Mouse (Mus musculus): ENCODE data around the gene Rpa2. TPM values are rescaled to one million over a fixed set of nuclear protein-coding genes. Genes with fewer than 3 reads are reported as not detected.
"Not testable (repeated sequence)": the region's sequence is repeated elsewhere in the genome, so short reads cannot be mapped to it uniquely, and the experiment has no call there.

The Rpa2 gene
- polyA plus RNA-seq, 1 experiment = 15.4 TPM

DNA sequence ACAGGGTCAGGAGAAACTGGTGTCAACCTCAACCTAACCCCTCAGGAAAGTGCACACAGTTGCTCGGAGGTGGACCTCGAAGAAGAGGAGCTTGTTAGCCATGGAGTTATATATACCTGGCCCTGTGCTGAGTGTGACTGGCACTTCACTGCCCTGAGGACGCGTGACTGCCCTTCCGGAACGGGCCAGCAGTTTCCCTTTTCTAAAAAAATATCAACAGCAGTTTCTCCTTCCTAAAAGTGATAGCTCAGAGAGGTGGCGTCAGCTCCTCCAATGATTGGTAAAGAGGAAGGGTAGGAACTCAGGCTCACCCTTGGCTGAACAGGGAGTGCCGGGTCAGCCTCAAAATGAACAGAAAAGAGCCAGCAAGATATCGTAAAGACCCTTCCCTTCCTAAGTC lies 25.9 kb downstream of the Rpa2 start:
- Histone ChIP-seq H3K36me3 (replicated peaks; ENCODE audit: low read length) (peaks cover 10% of the 10 kb centered on the region), H3K9me3 (no peaks in the 10 kb centered on the region), H3K4me1 (peaks cover 55% of the 10 kb centered on the region), H3K27me3 (replicated peaks) (peaks cover 51% of the 10 kb centered on the region), H3K4me3 (replicated peaks) (peak overlapping the region; percentile 84)
- TF ChIP-seq GATA1 (IDR thresholded peaks at IDR 0.05; ENCODE audit: borderline replicate concordance, low read length) = no peak
- no peak for TF ChIP-seq FLI1 (IDR thresholded peaks at IDR 0.05; ENCODE audit: low read length)

DNA sequence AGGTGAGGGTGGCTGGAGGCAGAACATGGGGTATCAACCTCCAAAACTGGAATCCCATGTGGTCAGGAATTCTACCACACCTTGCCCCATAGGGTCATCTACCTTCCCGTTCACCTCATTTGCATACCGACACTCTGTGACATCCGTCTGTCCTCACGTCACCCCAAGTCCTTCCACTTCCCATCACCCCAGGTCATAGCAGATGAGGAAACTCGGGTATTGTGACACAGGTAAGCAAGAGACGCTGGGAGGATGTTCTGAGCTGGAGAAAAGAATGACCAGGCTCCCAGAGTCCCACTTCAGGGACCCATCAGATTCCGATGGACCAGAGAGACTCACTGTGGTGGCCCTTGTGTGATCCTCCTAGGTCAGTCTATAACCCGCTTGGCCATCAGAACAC lies 26.6 kb downstream of the Rpa2 start:
- Histone ChIP-seq H3K36me3 (replicated peaks; ENCODE audit: low read length) (peaks cover 8% of the 10 kb centered on the region), H3K4me3 (replicated peaks) (peak overlapping the region; percentile 91), H3K9me3 (no peaks in the 10 kb centered on the region), H3K4me1 (peaks cover 50% of the 10 kb centered on the region), H3K27me3 (replicated peaks) (peaks cover 49% of the 10 kb centered on the region)
- TF ChIP-seq GATA1 (IDR thresholded peaks at IDR 0.05; ENCODE audit: borderline replicate concordance, low read length) = no peak
- no peak for TF ChIP-seq FLI1 (IDR thresholded peaks at IDR 0.05; ENCODE audit: low read length)

DNA sequence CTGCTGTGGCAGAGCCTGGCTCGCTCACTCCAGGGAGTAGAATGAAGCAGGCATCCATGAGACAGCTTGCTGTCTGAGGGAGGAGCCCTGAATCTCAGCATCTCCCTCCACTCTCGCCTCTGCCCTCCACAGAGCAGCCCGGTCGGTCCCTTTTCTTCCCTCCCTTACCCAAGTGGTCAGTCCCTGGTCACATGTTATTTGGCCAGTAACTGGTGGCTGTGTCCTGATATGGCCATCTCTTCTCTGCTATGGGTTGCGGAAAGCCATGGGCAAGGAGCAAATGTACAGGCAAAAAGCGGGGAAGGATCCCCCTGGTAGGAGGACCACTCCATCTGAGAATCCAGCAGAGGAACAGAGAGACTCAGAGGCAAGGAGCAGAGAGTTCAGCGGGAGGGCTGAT lies 27.0 kb downstream of the Rpa2 start:
- peaks cover 6% of the 10 kb centered on the region for H3K36me3 ChIP-seq (replicated peaks; ENCODE audit: low read length)
- TF ChIP-seq FLI1 (IDR thresholded peaks at IDR 0.05; ENCODE audit: low read length) (no peak), GATA1 (IDR thresholded peaks at IDR 0.05; ENCODE audit: borderline replicate concordance, low read length) (no peak)
- no peaks in the 10 kb centered on the region for H3K9me3 ChIP-seq
- H3K4me1 ChIP-seq = peaks cover 46% of the 10 kb centered on the region
- peaks cover 47% of the 10 kb centered on the region for H3K27me3 ChIP-seq (replicated peaks)
- peak overlapping the region; percentile 91 for H3K4me3 ChIP-seq (replicated peaks)

DNA sequence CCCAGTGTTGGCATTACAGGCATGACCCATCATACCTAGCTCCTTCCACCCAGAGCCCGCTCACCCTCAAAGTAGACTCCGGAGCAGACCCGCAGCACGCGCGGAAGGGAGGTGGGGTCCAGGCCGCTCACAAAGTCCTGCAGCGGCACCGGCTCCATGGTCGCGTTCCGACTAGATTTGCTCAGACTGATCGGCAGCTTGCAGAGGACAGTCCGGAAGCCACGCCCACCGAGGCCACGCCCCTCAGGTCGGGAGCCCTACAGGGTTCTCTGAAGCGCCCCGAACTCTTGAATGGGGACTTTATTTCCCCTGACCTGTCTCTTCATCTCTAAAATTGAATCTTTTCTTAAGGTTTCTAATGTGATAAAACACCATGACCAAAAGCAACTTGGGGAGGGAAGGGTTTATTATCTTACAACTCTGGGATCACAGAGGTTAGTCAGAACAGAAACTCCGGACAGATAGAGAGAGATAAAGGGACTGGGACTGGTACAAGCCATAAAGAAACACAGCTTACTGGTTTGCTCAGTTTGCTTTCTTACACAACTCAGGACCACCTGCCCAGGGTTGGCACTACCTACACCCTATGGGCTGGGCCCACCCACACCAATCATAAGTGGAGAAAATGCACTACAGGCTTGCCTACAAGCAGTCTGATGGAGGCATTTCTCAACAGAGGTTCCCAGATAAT lies 28.2 kb downstream of the Rpa2 start, which contains the start of gene Themis2:
Gene Themis2 (minus strand): TSS at position 192 of the 691 bp plus-strand sequence.
- Histone ChIP-seq H3K9me3 (no peaks in the 10 kb centered on the region), H3K4me1 (peaks cover 47% of the 10 kb centered on the region), H3K4me3 (replicated peaks) (peak within 1 kb of the TSS; percentile 91), H3K27me3 (replicated peaks) (peaks cover 47% of the 10 kb centered on the region), H3K36me3 (replicated peaks; ENCODE audit: low read length) (peaks cover 6% of the 10 kb centered on the region)
- TF ChIP-seq GATA1 (IDR thresholded peaks at IDR 0.05; ENCODE audit: borderline replicate concordance, low read length) = no peak
- no peak for TF ChIP-seq FLI1 (IDR thresholded peaks at IDR 0.05; ENCODE audit: low read length)

DNA sequence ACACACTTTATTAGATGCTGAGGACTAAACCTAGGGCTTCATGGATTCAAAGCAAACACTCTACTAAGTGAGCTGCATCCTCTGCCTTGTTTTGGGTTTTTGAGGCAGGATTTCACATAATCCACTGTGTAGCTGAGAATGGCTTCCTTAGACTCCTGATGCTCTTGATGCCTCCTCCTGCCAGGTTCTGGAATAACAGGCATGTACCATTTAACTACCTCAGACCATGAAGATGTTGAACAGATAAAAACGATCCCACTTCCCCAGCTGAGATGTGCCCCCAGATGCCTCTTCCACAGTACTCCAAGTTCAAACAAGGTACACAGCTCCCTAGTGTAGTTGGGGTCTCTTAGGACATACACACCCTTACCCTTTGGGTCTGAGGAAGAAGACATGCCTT lies 29.3 kb downstream of the Rpa2 start:
- no peaks in the 10 kb centered on the region for H3K9me3 ChIP-seq
- H3K27me3 ChIP-seq (replicated peaks) = peaks cover 40% of the 10 kb centered on the region
- H3K36me3 ChIP-seq (replicated peaks; ENCODE audit: low read length) = no peaks in the 10 kb centered on the region
- TF ChIP-seq FLI1 (IDR thresholded peaks at IDR 0.05; ENCODE audit: low read length) = no peak
- no peak for TF ChIP-seq GATA1 (IDR thresholded peaks at IDR 0.05; ENCODE audit: borderline replicate concordance, low read length)
- H3K4me3 ChIP-seq (replicated peaks) = no peak overlapping the region
- peaks cover 53% of the 10 kb centered on the region for H3K4me1 ChIP-seq

DNA sequence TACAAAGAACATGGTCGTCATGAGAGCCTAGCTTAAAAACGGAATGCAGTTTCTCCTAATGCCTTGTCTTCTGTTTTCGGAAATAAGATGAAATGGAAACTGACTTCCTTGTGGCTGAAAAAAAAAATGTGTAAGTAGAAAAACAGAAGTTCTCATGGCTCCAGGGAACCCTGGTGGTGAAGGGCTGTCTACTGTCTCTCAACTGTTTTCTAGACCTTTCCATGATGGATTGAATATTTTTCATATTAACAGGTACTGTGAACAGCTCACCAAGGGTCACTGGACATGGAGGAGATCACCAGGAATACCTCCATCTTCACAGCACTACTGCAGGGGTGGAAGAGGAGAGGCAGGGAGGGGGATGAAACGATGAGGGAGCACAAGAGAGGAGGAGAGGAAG lies 29.9 kb downstream of the Rpa2 start:
- Histone ChIP-seq H3K4me1 (peaks cover 58% of the 10 kb centered on the region), H3K9me3 (no peaks in the 10 kb centered on the region), H3K27me3 (replicated peaks) (peaks cover 36% of the 10 kb centered on the region)

DNA sequence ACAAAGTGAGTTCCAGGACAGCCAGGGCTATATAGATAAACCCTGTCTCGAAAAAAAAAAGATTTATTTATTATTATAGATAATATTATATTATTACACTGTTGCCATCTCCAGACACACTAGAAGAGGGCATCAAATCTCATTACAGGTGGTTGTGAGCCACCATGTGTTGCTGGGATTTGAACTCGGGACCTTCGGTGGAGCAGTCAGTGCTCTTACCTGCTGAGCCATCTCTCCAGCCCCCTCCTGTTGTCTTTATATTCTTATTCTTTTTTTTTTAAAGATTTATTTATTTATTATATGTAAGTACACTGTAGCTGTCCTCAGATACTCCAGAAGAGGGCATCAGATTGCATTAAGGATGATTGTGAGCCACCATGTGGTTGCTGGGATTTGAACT lies 30.5 kb downstream of the Rpa2 start:
- H3K4me3 ChIP-seq (replicated peaks); H3K9me3 ChIP-seq; H3K36me3 ChIP-seq (replicated peaks; ENCODE audit: low read length): not testable (repeated sequence)
- Histone ChIP-seq H3K4me1 (peaks cover 57% of the 10 kb centered on the region), H3K27me3 (replicated peaks) (peaks cover 35% of the 10 kb centered on the region)

More for the DNA sequence above, 29.9 kb downstream of the Rpa2 start:
- Histone ChIP-seq H3K4me3 (replicated peaks) (no peak overlapping the region), H3K36me3 (replicated peaks; ENCODE audit: low read length) (no peaks in the 10 kb centered on the region)
- TF ChIP-seq FLI1 (IDR thresholded peaks at IDR 0.05; ENCODE audit: low read length) (no peak), GATA1 (IDR thresholded peaks at IDR 0.05; ENCODE audit: borderline replicate concordance, low read length) (no peak)

DNA sequence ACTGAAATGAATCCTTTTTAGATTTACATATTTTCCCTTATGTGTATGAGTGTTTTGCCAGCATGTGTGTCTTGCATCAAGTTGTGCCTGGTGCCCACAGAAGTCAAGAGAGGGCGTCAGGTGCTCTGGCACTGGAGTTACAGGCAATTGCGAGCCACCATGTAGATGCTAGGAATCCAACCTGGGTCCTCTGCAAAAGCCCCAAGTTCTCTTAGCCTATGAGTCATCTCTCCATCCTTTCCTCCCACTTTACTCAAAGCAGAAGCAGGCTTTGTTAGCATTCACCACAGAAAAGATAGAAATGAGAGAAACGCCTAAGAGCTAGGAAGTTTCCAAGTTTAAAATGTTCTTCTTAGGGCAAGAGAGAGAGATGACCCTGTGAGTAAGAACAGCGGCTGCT lies 31.7 kb downstream of the Rpa2 start:
- H3K9me3 ChIP-seq = no peaks in the 10 kb centered on the region
- no peaks in the 10 kb centered on the region for H3K36me3 ChIP-seq (replicated peaks; ENCODE audit: low read length)
- TF ChIP-seq GATA1 (IDR thresholded peaks at IDR 0.05; ENCODE audit: borderline replicate concordance, low read length) = no peak
- TF ChIP-seq FLI1 (IDR thresholded peaks at IDR 0.05; ENCODE audit: low read length) = no peak
- no peak overlapping the region for H3K4me3 ChIP-seq (replicated peaks)
- peaks cover 27% of the 10 kb centered on the region for H3K27me3 ChIP-seq (replicated peaks)
- peaks cover 52% of the 10 kb centered on the region for H3K4me1 ChIP-seq

DNA sequence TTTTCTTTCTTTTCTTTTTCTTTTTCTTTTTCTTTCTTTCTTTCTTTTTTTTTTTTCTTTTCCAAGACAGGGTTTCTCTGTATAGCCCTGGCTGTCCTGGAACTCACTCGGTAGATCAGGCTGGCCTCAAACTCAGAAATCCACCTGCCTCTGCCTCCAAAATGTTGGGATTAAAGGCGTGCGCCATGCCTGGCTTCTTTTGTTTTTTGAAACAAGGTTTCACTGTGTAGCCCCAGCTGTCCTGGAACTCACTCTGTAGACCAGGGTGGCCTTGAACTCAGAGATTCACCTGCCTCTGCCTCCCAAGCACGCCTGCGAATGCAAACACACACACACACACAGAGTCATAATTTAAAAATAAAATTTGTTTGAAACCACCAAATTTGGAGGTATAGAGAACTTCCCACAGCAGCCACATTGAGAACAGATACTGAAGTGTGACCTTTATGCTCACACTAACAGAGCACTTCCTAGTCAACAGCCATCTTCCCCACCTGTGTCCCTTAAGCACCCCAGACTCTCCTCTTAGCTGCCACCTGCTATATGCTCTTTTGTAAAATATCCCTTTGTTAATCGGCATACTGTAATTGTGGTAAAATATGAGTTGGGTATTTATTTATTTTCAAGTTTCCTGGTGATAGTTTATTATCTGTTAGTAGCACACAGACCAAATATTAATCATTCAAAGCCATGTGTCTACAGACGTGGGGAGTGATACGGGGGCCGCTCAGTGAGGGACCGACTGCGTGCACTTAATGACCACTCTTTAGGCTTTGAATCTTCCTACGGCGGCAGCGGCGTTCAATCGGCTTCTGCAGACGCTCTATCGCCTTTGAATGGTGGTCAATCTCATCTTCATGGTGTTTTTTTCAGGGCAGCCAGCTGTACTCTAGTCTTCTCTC lies 33.3 kb downstream of the Rpa2 start:
- no peaks in the 10 kb centered on the region for H3K9me3 ChIP-seq
- no peak overlapping the region for H3K4me3 ChIP-seq (replicated peaks)
- H3K36me3 ChIP-seq (replicated peaks; ENCODE audit: low read length) = no peaks in the 10 kb centered on the region
- peaks cover 41% of the 10 kb centered on the region for H3K4me1 ChIP-seq
- TF ChIP-seq FLI1 (IDR thresholded peaks at IDR 0.05; ENCODE audit: low read length) = no peak
- TF ChIP-seq GATA1 (IDR thresholded peaks at IDR 0.05; ENCODE audit: borderline replicate concordance, low read length) = no peak
- peaks cover 12% of the 10 kb centered on the region for H3K27me3 ChIP-seq (replicated peaks)

DNA sequence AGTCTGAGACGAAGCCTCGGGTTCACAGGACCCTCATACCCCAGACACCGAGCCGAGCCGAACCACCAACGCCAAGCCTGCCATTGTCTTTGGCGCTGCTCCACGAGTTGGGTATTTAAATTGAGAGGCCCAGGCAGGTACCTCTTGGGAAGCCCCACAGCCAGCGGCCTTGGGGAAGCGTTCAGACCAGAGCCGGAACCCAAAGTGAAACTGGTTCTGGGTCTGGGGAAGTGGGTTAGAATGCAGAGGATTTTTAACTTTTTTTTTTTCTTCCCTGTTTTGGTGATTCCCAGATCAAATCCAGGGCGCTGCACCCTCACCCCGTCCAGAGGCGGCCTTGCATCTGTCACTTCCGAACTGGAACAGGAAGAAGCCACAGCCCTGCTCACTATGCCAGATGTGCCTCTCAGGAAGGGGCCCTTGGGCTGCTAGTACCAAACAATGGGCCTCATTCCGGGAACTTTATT lies 34.1 kb downstream of the Rpa2 start:
- peaks cover 42% of the 10 kb centered on the region for H3K4me1 ChIP-seq
- H3K4me3 ChIP-seq (replicated peaks) = peak overlapping the region; percentile 84
- H3K36me3 ChIP-seq (replicated peaks; ENCODE audit: low read length) = no peaks in the 10 kb centered on the region
- peaks cover 9% of the 10 kb centered on the region for H3K27me3 ChIP-seq (replicated peaks)
- TF ChIP-seq FLI1 (IDR thresholded peaks at IDR 0.05; ENCODE audit: low read length) = no peak
- TF ChIP-seq GATA1 (IDR thresholded peaks at IDR 0.05; ENCODE audit: borderline replicate concordance, low read length) = no peak
- H3K9me3 ChIP-seq = no peaks in the 10 kb centered on the region

All from megakaryocyte, embryonic 14.5 days (primary cell).